Mouse (Mus musculus) thymus, adult 2 months (tissue): ENCODE measurements at regions not wholly inside any gene's neighbourhood (a gene's known extent, or its start where the extent isn't known, plus 50 kb on each side); places are given as distances from the start of the nearest gene placed in this dataset.

Experiments used
- CTCF ChIP-seq: fragments of 200-500 bp; IDR thresholded peaks from 2 replicates; pipeline ENCODE4 v1.5.1; 2012; ENCODE audit warnings: mild to moderate bottlenecking, control low read depth, low read length, moderate library complexity, borderline replicate concordance; ENCODE audit not compliant: control insufficient read depth, poor library complexity, insufficient read depth; ENCODE audit errors: extremely low read depth
- POLR2A ChIP-seq: fragments of 200-500 bp; IDR thresholded peaks from 2 replicates; pipeline ENCODE4 v1.6.1; 2012; ENCODE audit warnings: mild to moderate bottlenecking, low read length, control low read depth, moderate library complexity; ENCODE audit not compliant: control insufficient read depth, poor library complexity, insufficient read depth; ENCODE audit errors: extremely low read depth

DNA sequence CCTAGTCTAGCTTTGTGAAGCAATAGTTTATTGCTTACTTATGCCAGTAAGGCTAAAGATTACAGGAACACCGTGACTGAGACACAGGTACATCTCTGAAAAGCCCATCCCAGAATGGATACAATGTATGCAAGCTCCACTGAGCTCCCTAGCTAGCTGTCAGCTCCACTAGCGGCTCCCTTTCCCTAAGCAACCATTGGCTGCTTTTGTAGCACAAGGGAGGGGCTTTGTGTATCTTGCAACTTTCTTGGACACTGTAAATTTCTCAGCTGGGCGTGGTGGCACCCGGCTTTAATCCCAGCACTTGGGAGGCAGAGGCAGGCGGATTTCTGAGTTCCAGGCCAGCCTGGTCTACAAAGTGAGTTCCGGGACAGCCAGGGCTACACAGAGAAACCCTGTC, 254.6 kb downstream of the Sipa1l2 start:
- TF ChIP-seq CTCF (no peak), POLR2A (no peak)
